Mouse (Mus musculus): ENCODE results near the gene Rex2. TPM values are rescaled to one million over a fixed set of nuclear protein-coding genes. Genes with fewer than 3 reads are reported as not detected.
"Not testable (repeated sequence)": the region's sequence is repeated elsewhere in the genome, so short reads cannot be mapped to it uniquely, and the experiment has no call there.

The Rex2 gene
- polyA plus RNA-seq (2014; fragmentation: Nextera tagmentation; extraction: Ambion mirVana), result not detected in 2 replicates

GRCm38 (mm10) chr4:147021550-147021949, at the start of gene Rex2:
Gene Rex2, plus strand, starts transcription at chr4:147021850.
- ATAC-seq (ENCODE audit: low read depth), result not testable (repeated sequence)

GRCm38 (mm10) chr4:146976581-146976980, 45.1 kb upstream of the Rex2 start:
- H3K4me2 ChIP-seq (ENCODE audit: low read depth, low read length); H3K4me3 ChIP-seq (ENCODE audit: low read depth, low read length); H3K4me1 ChIP-seq (ENCODE audit: control insufficient read depth, insufficient read depth, low read length); H3K9me3 ChIP-seq (ENCODE audit: control insufficient read depth, low read length); H3K27ac ChIP-seq (ENCODE audit: low read depth, low read length); ATAC-seq (ENCODE audit: low read depth); H3K9ac ChIP-seq (replicated peaks; ENCODE audit: low read depth, low read length); H3K27me3 ChIP-seq (ENCODE audit: control insufficient read depth, insufficient read depth, low read length); H3K36me3 ChIP-seq (ENCODE audit: control insufficient read depth, insufficient read depth, low read length): not testable (repeated sequence)
- 22% methylated on average over 2 of the region's 2 CpGs for WGBS

More at GRCm38 (mm10) chr4:147021550-147021949, at the start of gene Rex2:
- H3K4me2 ChIP-seq (ENCODE audit: low read depth, low read length); H3K27ac ChIP-seq (ENCODE audit: low read depth, low read length); H3K9me3 ChIP-seq (ENCODE audit: control insufficient read depth, low read length); H3K36me3 ChIP-seq (ENCODE audit: control insufficient read depth, insufficient read depth, low read length); H3K4me1 ChIP-seq (ENCODE audit: control insufficient read depth, insufficient read depth, low read length); H3K27me3 ChIP-seq (ENCODE audit: control insufficient read depth, insufficient read depth, low read length); H3K9ac ChIP-seq (replicated peaks; ENCODE audit: low read depth, low read length); H3K4me3 ChIP-seq (ENCODE audit: low read depth, low read length): not testable (repeated sequence)
- WGBS, result no CpG with 5 or more reads among the region's 6 CpGs

GRCm38 (mm10) chr4:147018400-147018799, 3.2 kb upstream of the Rex2 start:
- not testable (repeated sequence) for H3K27me3 ChIP-seq (ENCODE audit: control insufficient read depth, insufficient read depth, low read length); H3K9me3 ChIP-seq (ENCODE audit: control insufficient read depth, low read length); H3K4me3 ChIP-seq (ENCODE audit: low read depth, low read length); H3K4me2 ChIP-seq (ENCODE audit: low read depth, low read length); H3K27ac ChIP-seq (ENCODE audit: low read depth, low read length); H3K4me1 ChIP-seq (ENCODE audit: control insufficient read depth, insufficient read depth, low read length); H3K36me3 ChIP-seq (ENCODE audit: control insufficient read depth, insufficient read depth, low read length); ATAC-seq (ENCODE audit: low read depth); H3K9ac ChIP-seq (replicated peaks; ENCODE audit: low read depth, low read length)
- no CpG with 5 or more reads among the region's 1 CpGs for WGBS

GRCm38 (mm10) chr4:147026374-147026773, 4.7 kb downstream of the Rex2 start:
- H3K27me3 ChIP-seq (ENCODE audit: control insufficient read depth, insufficient read depth, low read length); H3K9ac ChIP-seq (replicated peaks; ENCODE audit: low read depth, low read length); H3K4me3 ChIP-seq (ENCODE audit: low read depth, low read length); H3K4me2 ChIP-seq (ENCODE audit: low read depth, low read length); H3K27ac ChIP-seq (ENCODE audit: low read depth, low read length); H3K36me3 ChIP-seq (ENCODE audit: control insufficient read depth, insufficient read depth, low read length); ATAC-seq (ENCODE audit: low read depth); H3K9me3 ChIP-seq (ENCODE audit: control insufficient read depth, low read length); H3K4me1 ChIP-seq (ENCODE audit: control insufficient read depth, insufficient read depth, low read length): not testable (repeated sequence)
- WGBS, result 47% methylated on average over 1 of the region's 1 CpGs

- not testable (repeated sequence) for H3K36me3 ChIP-seq (ENCODE audit: control insufficient read depth, insufficient read depth, low read length); H3K27me3 ChIP-seq (ENCODE audit: control insufficient read depth, insufficient read depth, low read length); H3K4me2 ChIP-seq (ENCODE audit: low read depth, low read length); H3K9me3 ChIP-seq (ENCODE audit: control insufficient read depth, low read length); ATAC-seq (ENCODE audit: low read depth); H3K4me1 ChIP-seq (ENCODE audit: control insufficient read depth, insufficient read depth, low read length); H3K27ac ChIP-seq (ENCODE audit: low read depth, low read length); H3K4me3 ChIP-seq (ENCODE audit: low read depth, low read length); H3K9ac ChIP-seq (replicated peaks; ENCODE audit: low read depth, low read length)
- 89% methylated on average over 1 of the region's 2 CpGs for WGBS
Observed at GRCm38 (mm10) chr4:147031308-147032036, 9.8 kb downstream of the Rex2 start.

DNA sequence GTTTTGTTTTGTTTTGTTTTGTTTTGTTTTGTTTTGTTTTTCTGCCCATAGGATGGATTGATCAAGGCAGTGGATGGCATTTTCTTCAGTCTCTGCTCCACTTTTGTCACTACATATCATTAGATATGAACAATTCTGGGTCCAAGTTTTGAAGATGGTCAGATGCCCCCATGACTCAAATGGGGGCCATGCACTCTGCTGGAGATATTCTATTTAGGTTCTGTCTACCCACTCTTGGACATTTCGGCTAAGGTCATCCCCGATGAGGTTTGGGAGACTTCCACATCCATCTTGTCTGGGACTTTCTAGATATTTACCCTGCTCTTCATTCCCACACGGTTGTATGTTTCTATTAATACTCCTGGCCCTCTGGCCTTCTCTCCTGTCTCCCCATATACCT, 42.1 kb downstream of the Rex2 start:
- H3K4me2 ChIP-seq (ENCODE audit: low read depth, low read length); ATAC-seq (ENCODE audit: low read depth); H3K27ac ChIP-seq (ENCODE audit: low read depth, low read length); H3K4me1 ChIP-seq (ENCODE audit: control insufficient read depth, insufficient read depth, low read length); H3K9ac ChIP-seq (replicated peaks; ENCODE audit: low read depth, low read length); H3K36me3 ChIP-seq (ENCODE audit: control insufficient read depth, insufficient read depth, low read length); H3K27me3 ChIP-seq (ENCODE audit: control insufficient read depth, insufficient read depth, low read length); H3K4me3 ChIP-seq (ENCODE audit: low read depth, low read length); H3K9me3 ChIP-seq (ENCODE audit: control insufficient read depth, low read length): not testable (repeated sequence)
- WGBS, result 85% methylated on average over 2 of the region's 3 CpGs

GRCm38 (mm10) chr4:147065861-147066260, 44.2 kb downstream of the Rex2 start:
- not testable (repeated sequence) for H3K27me3 ChIP-seq (ENCODE audit: control insufficient read depth, insufficient read depth, low read length); H3K9me3 ChIP-seq (ENCODE audit: control insufficient read depth, low read length); ATAC-seq (ENCODE audit: low read depth); H3K4me3 ChIP-seq (ENCODE audit: low read depth, low read length); H3K27ac ChIP-seq (ENCODE audit: low read depth, low read length); H3K36me3 ChIP-seq (ENCODE audit: control insufficient read depth, insufficient read depth, low read length); H3K4me2 ChIP-seq (ENCODE audit: low read depth, low read length); H3K4me1 ChIP-seq (ENCODE audit: control insufficient read depth, insufficient read depth, low read length); H3K9ac ChIP-seq (replicated peaks; ENCODE audit: low read depth, low read length)
- WGBS, result 90% methylated on average over 1 of the region's 3 CpGs

DNA sequence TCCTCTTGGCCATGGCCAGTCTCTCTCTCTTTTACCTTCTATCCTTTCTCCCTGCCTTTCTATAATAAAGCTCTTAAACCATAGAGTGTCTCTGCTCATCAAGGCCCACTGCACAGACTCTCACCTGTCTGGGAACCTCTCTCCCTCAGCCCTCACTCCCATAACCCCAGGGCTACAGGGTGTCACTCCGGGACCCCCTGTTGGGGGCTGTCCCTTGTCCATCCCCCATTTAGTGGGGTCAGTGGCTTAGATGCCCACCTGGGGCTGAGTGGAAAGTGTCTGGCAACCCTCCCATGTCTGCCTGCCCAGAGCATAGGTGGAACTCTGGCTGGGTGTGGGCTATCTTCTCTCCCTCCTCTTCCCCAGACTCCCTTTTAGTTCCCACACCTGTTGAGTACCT, 44.7 kb downstream of the Rex2 start:
- ATAC-seq (ENCODE audit: low read depth); H3K4me2 ChIP-seq (ENCODE audit: low read depth, low read length); H3K9me3 ChIP-seq (ENCODE audit: control insufficient read depth, low read length); H3K36me3 ChIP-seq (ENCODE audit: control insufficient read depth, insufficient read depth, low read length); H3K27me3 ChIP-seq (ENCODE audit: control insufficient read depth, insufficient read depth, low read length); H3K4me3 ChIP-seq (ENCODE audit: low read depth, low read length); H3K4me1 ChIP-seq (ENCODE audit: control insufficient read depth, insufficient read depth, low read length); H3K9ac ChIP-seq (replicated peaks; ENCODE audit: low read depth, low read length); H3K27ac ChIP-seq (ENCODE audit: low read depth, low read length): not testable (repeated sequence)
- WGBS, result 91% methylated on average over 1 of the region's 1 CpGs

DNA sequence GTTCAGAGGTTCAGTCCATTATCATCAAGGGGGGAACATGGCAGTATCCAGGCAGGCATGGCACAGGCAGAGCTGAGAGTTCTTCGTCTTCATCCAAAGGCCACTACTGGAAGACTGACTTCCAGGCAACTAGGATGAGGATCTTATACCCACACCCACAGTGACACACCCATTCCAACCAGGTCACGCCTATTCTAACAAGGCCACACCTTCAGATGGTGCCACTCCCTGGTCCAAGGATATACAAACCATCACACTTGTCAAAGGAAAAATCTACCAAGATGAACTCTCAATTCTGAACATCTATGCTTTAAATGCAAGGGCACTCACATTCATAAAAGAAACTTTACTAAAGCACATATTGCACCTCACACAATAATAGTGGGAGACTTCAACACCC, 74.0 kb downstream of the Rex2 start:
- H3K27me3 ChIP-seq (ENCODE audit: control insufficient read depth, insufficient read depth, low read length); H3K4me2 ChIP-seq (ENCODE audit: low read depth, low read length); H3K9ac ChIP-seq (replicated peaks; ENCODE audit: low read depth, low read length); H3K4me3 ChIP-seq (ENCODE audit: low read depth, low read length); H3K27ac ChIP-seq (ENCODE audit: low read depth, low read length); H3K36me3 ChIP-seq (ENCODE audit: control insufficient read depth, insufficient read depth, low read length); H3K9me3 ChIP-seq (ENCODE audit: control insufficient read depth, low read length); ATAC-seq (ENCODE audit: low read depth); H3K4me1 ChIP-seq (ENCODE audit: control insufficient read depth, insufficient read depth, low read length): not testable (repeated sequence)
- WGBS, result 64% methylated on average over 2 of the region's 2 CpGs

All from neural tube, embryonic 14.5 days (tissue).